Mouse (Mus musculus) cerebral cortex, adult 2 months (tissue): Measurements from ENCODE around the gene Cfap69.

Experiments used
- WGBS: fragments of 180-500 bp; shearing (Covaris S2); methylation state at CpG from one replicate; pipeline ENCODE4 v1.1.7; 2018; 5-methylcytosine and 5-hydroxymethylcytosine counted together

Cfap69 gene

GRCm38 (mm10) chr5:5648817-5649569 lies 15.0 kb downstream of the Cfap69 start:
- 46% methylated on average over 6 of the region's 6 CpGs for WGBS

DNA sequence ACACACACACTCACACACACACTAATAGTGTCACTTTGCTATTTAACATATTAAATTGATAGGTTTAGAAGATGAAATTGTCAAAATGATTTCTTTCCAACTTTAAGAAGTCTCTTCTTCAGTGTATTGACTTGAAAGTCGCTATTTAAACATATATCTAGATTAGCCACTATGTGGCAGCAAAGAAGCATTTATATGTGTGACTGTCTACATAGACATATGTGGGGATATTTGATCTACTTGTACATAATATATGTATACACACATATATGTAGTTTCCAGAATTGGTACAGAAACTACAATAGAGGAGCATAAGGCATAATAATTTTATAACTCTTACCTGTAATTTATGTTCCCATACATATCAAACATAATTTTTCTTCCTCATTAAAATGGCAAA lies 17.9 kb downstream of the Cfap69 start:
- WGBS, result 10% methylated on average over 1 of the region's 1 CpGs

GRCm38 (mm10) chr5:5638496-5638895 lies 25.5 kb downstream of the Cfap69 start:
- 54% methylated on average over 2 of the region's 2 CpGs for WGBS

- WGBS, result 80% methylated on average over 3 of the region's 3 CpGs
Measured at GRCm38 (mm10) chr5:5625491-5625890, 38.5 kb downstream of the Cfap69 start.

GRCm38 (mm10) chr5:5618329-5618728 lies 45.7 kb downstream of the Cfap69 start:
- 60% methylated on average over 4 of the region's 4 CpGs for WGBS

DNA sequence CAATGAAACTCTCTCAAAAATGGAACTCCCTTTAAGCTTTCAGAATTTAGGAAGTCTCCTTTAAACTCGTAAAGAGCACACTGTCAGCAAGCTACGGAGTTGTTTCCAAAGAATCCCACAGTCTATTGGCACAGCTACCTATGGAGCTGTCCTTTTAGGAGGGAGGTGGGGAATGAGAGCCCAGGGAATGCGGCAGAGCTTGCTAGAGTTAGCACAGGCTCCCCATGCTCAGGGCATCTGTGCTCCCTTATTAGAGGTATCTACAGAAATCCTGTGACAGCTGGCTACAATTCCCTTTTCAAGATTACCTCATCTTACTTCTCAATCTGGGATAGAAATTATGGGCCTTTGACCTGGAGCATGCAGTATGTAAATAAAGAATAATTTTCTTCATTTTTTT lies 53.5 kb downstream of the Cfap69 start:
- 63% methylated on average over 3 of the region's 3 CpGs for WGBS

- 84% methylated on average over 3 of the region's 3 CpGs for WGBS
Measured at GRCm38 (mm10) chr5:5587686-5588085, 76.4 kb downstream of the Cfap69 start.

- under 1% methylated on average over 24 of the region's 24 CpGs for WGBS
Measured at GRCm38 (mm10) chr5:5573749-5574317, 90.2 kb downstream of the Cfap69 start, which contains the start of gene Gm8773. TSS of gene Gm8773 (plus strand) at chr5:5573799.

- 80% methylated on average over 3 of the region's 3 CpGs for WGBS
Measured at GRCm38 (mm10) chr5:5562435-5562834, 101.6 kb downstream of the Cfap69 start.

DNA sequence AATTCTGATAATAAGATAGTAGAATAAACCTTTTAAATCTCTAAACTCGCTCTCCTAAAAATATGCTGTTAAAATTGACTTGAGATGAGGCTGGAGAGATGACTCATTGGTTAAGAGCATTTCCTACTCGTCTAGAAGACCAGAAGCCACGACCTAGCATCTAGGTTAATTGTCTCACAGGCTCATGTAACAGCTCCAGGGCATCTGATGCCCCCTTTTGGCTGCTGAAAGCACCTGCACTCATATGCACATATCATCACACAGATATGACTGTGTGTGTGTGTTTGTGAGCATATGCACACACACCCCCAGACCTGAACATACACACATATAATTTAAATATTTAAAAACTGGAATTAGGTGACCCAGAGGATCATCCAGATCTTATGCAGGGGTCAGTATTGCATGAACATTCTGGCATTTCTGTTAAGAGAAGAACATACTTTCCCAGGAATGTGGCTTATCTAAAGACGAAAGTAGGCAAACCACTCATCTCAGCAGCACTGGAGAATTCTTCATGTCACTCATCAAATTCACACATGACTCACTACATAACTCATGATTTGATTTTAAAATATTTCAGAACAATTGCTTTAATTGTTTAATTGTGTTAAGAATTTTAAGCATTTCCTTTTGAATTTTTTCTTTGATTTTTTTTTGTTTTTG lies 102.9 kb downstream of the Cfap69 start:
- 75% methylated on average over 4 of the region's 4 CpGs for WGBS

DNA sequence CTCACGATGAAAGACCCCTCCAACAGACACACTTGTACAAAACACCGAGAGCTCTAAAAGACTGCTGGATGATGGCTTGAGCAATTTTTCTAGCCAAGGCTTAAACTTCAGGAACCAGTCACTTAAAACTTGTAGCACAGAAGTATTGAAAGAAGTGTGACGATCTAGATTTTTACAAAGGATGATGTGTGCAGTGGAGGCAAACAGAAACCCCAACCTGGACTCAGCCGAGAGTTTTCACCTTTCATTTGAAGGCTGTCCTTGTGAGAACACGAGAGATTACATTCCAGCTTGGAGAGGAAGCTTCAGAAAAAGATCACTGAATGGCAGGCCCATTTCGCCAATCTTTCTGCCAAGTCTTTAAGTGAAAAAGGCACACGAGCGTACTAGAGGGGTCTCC lies 104.2 kb downstream of the Cfap69 start:
- 31% methylated on average over 8 of the region's 8 CpGs for WGBS

DNA sequence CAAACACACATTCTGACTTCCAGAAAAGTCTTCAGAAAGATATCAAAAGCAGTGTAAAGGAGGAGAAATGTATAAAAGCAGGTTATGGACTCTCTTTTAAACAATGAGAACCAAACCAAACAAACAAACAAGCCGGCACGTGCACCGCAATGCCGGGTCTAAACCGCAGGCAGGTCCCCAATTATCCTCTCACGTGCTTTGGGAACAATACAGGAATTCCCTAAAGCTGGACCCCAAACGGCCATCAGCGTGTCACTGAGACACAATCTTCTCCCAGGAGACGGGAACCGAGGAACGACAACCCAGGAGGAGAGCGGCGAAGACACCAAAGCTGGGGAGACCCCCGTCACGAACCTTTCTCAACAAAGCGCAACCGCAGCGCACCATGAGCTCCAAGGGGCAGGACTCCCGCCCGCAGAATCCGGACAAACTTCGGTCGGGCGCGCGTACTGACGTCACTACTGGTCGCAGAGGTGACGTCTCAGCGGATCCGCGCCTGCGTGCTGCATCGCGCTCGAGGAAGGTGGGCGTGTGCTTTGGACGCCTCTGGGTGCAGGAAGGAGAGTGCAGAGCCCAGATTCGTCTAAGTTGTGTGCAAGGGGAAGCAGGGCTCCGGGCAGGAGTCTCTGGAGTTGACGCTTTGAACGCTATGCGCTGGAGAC lies 104.8 kb downstream of the Cfap69 start, which contains the start of gene Gtpbp10:
Gene Gtpbp10 (minus strand): TSS at position 460 of the 662 bp plus-strand sequence.
- WGBS, result under 1% methylated on average over 43 of the region's 43 CpGs

DNA sequence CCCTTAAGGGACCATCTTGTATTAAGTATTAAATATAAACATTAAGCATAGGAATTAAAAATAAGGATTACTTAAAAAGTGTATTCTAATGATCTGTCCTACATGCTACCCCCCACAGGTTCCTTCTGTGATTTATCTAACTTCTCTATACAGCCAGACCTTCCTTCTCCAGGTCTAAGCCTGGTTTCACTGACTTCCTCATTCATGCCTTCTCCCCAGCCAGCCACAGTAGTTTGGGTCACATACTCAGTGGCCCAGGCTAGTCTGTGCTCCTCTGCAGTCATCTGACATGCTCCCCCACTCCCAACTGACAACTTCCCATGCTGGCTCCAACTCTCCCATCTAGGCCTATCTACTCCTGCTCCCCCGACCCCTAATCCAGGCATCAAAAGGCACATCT lies 112.9 kb downstream of the Cfap69 start:
- 90% methylated on average over 1 of the region's 1 CpGs for WGBS

GRCm38 (mm10) chr5:5540385-5540784 lies 123.7 kb downstream of the Cfap69 start:
- 64% methylated on average over 3 of the region's 3 CpGs for WGBS

- WGBS, result 81% methylated on average over 3 of the region's 3 CpGs
Measured at GRCm38 (mm10) chr5:5539771-5540170, 124.3 kb downstream of the Cfap69 start.

DNA sequence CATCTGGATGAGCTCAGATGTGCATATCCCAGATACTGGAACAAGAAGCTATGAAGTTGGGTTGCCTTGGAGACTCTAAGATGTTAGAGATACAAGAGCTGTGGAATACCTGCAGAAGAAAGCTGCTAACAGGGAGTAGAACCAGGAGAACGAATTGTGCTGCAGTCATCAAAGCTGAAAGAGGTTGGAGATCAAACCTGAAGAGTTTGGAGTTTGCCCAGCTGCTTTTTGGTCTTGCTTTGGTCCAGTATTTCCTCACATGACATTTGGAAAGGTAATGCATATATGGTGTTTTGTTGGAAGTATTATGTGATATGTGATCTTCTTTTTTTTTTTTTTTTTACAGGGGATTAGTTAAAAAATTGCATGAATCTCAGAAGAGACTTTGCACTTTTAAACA lies 127.9 kb downstream of the Cfap69 start:
- 90% methylated on average over 1 of the region's 1 CpGs for WGBS

- 88% methylated on average over 3 of the region's 3 CpGs for WGBS
Measured at GRCm38 (mm10) chr5:5533656-5534420, 130.2 kb downstream of the Cfap69 start.
